Mouse (Mus musculus) midbrain, embryonic 16.5 days (tissue): ENCODE measurements around the gene 2210418O10Rik. TPM values are rescaled to one million over a fixed set of nuclear protein-coding genes. Genes with fewer than 3 reads are reported as not detected.
"Not testable (repeated sequence)": the region's sequence is repeated elsewhere in the genome, so short reads cannot be mapped to it uniquely, and the experiment has no call there.

ENCODE experiments used
- ATAC-seq: fragments of 200-750 bp; cut with Nextera tagmentation; 2 replicates; pipeline ENCODE4 v1.8.0; 2017; ENCODE audit warnings: moderate TSS enrichment
- H3K27ac ChIP-seq: fragments of 300-500 bp; sonication (generic); 2 replicates; pipeline ENCODE4 v1.5.1; 2014; ENCODE audit warnings: mild to moderate bottlenecking, low read length, mixed read lengths
- H3K27me3 ChIP-seq: fragments of 300-500 bp; sonication (generic); 2 replicates; pipeline ENCODE4 v1.6.1; 2014; ENCODE audit warnings: low read depth, low read length, mixed read lengths; ENCODE audit not compliant: control insufficient read depth, insufficient read depth
- H3K36me3 ChIP-seq: fragments of 300-500 bp; sonication (generic); 2 replicates; pipeline ENCODE4 v1.6.1; 2014; ENCODE audit warnings: mild to moderate bottlenecking, low read length, moderate library complexity, mixed read lengths; ENCODE audit not compliant: control insufficient read depth, insufficient read depth
- H3K4me1 ChIP-seq: fragments of 300-500 bp; sonication (generic); 2 replicates; pipeline ENCODE4 v1.6.1; 2014; ENCODE audit warnings: mild to moderate bottlenecking, low read length, mixed read lengths; ENCODE audit not compliant: control insufficient read depth, insufficient read depth
- H3K4me2 ChIP-seq: fragments of 300-500 bp; sonication (generic); 2 replicates; pipeline ENCODE4 v1.6.1; 2014; ENCODE audit warnings: mild to moderate bottlenecking, low read length, mixed read lengths
- H3K4me3 ChIP-seq: fragments of 300-500 bp; sonication (generic); 2 replicates; pipeline ENCODE4 v1.5.1; 2014; ENCODE audit warnings: low read depth, mild to moderate bottlenecking, low read length, moderate library complexity, mixed read lengths
- H3K9ac ChIP-seq: fragments of 300-500 bp; sonication (generic); 2 replicates; pipeline ENCODE4 v1.6.1; 2014; ENCODE audit warnings: low read depth, low read length, mixed read lengths
- H3K9me3 ChIP-seq: fragments of 300-500 bp; sonication (generic); replicated peaks from 2 replicates; pipeline ENCODE4 v1.6.1; 2014; ENCODE audit warnings: mild to moderate bottlenecking, low read length, mixed read lengths; ENCODE audit not compliant: control insufficient read depth, poor library complexity, severe bottlenecking
- WGBS: fragments of 180-500 bp; shearing (Covaris S2); extraction: QIAGEN DNeasy Blood & Tissue Kit; methylation state at CpG from one replicate; pipeline ENCODE4 v1.1.7; 2014; 5-methylcytosine and 5-hydroxymethylcytosine counted together
- polyA plus RNA-seq: library from polyadenylated mRNA; unstranded; fragments of >200 nt; fragmentation: Nextera tagmentation; extraction: Ambion mirVana; gene quantifications from 2 replicates; pipeline ENCODE4 v1.2.1, GENCODE M21; 2015

Gene 2210418O10Rik
- 8.5 and 16.2 TPM in 2 replicates for polyA plus RNA-seq

DNA sequence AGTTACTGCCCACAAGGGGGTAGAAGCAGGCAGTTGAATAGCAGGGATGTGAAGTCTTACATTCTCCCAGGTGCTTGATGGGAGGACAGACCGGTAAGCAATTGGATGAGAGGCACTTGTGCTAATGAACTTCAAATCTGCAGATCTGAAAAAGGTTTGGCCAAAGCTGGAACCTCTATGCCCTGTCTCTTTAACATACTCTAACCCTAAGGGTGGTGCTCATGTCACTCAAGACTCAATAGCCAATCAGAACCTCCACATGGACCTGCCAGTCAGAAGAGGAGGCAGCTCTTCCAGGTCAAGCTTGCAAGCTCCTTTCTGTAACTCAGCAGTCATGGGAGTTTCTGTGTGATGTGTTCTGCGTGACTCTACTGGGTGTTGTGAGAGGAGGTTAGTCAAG is at the start of gene 2210418O10Rik:
Gene 2210418O10Rik, plus strand, starts transcription at position 301 of the 400 bp plus-strand sequence.
- not testable (repeated sequence) for H3K36me3 ChIP-seq, H3K4me3 ChIP-seq, H3K4me2 ChIP-seq, H3K27ac ChIP-seq, H3K27me3 ChIP-seq, H3K9me3 ChIP-seq, H3K4me1 ChIP-seq, ATAC-seq, H3K9ac ChIP-seq
- no CpG with 5 or more reads among the region's 2 CpGs for WGBS

- not testable (repeated sequence) for H3K36me3 ChIP-seq, ATAC-seq, H3K27ac ChIP-seq, H3K4me3 ChIP-seq, H3K27me3 ChIP-seq, H3K4me2 ChIP-seq, H3K9me3 ChIP-seq, H3K4me1 ChIP-seq, H3K9ac ChIP-seq
- WGBS, result no CpG with 5 or more reads among the region's 1 CpGs
Measured at GRCm38 (mm10) chr2:176248519-176248918, 22.1 kb downstream of the 2210418O10Rik start.

Other genes starting within 250 kb of the 2210418O10Rik start
- 0.60 and 0.99 TPM in 2 replicates for gene Gm2004, start 76.7 kb upstream of the 2210418O10Rik start, polyA plus RNA-seq
- gene Gm11009, start 92.9 kb downstream of the 2210418O10Rik start, polyA plus RNA-seq, result not detected in 2 replicates
- gene Gm14435, start 197.0 kb downstream of the 2210418O10Rik start, polyA plus RNA-seq, result 11.1 and 13.1 TPM in 2 replicates